Mouse (Mus musculus): ENCODE results near the gene Pxmp4.

DNA sequence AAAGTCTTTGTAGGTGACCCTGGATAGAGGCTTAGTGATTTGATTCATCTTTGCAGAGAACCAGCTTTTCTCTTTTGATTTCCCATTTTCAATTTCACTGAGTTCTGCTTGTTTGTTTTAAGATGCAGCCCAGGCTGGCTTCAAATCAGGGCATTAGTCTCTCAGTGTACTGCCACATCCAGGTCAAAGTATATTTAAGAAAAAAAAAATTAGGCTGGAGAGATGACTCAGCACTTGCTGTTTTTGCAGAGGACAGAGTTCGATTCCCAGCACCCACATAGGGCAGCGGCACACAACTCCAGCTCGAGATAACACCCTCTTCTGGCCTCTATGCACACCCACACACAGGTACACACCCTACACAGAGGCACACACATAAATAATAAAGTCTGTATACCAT is 12.3 kb downstream of the Pxmp4 start:
- no peak for TF ChIP-seq POLR2A (IDR thresholded peaks at IDR 0.05; ENCODE audit: extremely low read depth, insufficient read depth, low read length)
- TF ChIP-seq CTCF (IDR thresholded peaks at IDR 0.05; ENCODE audit: extremely low read depth, insufficient read depth, low read length): no peak
